Mouse (Mus musculus) embryo, embryonic 10 days (tissue): ENCODE data around the gene Kremen2.

Experiments used
- DNase-seq: peaks from one replicate; pipeline ENCODE4 v3.0.0-alpha.2; 2015; ENCODE audit warnings: low spot score

Kremen2 gene

GRCm38 (mm10) chr17:23734341-23734740 is 11.3 kb downstream of the Kremen2 start:
- DNase-seq, result no peak

- no peak for DNase-seq
Measured at GRCm38 (mm10) chr17:23730441-23730840, 15.2 kb downstream of the Kremen2 start.

- DNase-seq, result peak; percentile 89
Measured at GRCm38 (mm10) chr17:23726758-23727142, 18.9 kb downstream of the Kremen2 start.

- DNase-seq, result peak; percentile 97
Measured at GRCm38 (mm10) chr17:23725999-23726757, 19.5 kb downstream of the Kremen2 start, which contains the start of gene Pkmyt1. Gene Pkmyt1, plus strand, starts transcription at chr17:23726336.

GRCm38 (mm10) chr17:23725477-23725876 is 20.2 kb downstream of the Kremen2 start:
- DNase-seq, result no peak

GRCm38 (mm10) chr17:23722376-23723125 is 23.1 kb downstream of the Kremen2 start, which contains the start of gene 1520401A03Rik:
Gene 1520401A03Rik, minus strand, starts transcription at chr17:23722783.
- no peak for DNase-seq

GRCm38 (mm10) chr17:23721886-23722285 is 23.7 kb downstream of the Kremen2 start:
- DNase-seq, result no peak

GRCm38 (mm10) chr17:23719455-23719854 is 26.2 kb downstream of the Kremen2 start:
- DNase-seq, result no peak

GRCm38 (mm10) chr17:23717003-23717402 is 28.6 kb downstream of the Kremen2 start:
- no peak for DNase-seq

GRCm38 (mm10) chr17:23706212-23706611 is 39.4 kb downstream of the Kremen2 start:
- DNase-seq, result peak; percentile 85

- no peak for DNase-seq
Measured at GRCm38 (mm10) chr17:23705525-23706104, 40.0 kb downstream of the Kremen2 start.

GRCm38 (mm10) chr17:23704741-23705140 is 40.9 kb downstream of the Kremen2 start:
- DNase-seq, result no peak

GRCm38 (mm10) chr17:23703301-23703700 is 42.3 kb downstream of the Kremen2 start:
- DNase-seq, result no peak

- DNase-seq, result peak; percentile 96
Measured at GRCm38 (mm10) chr17:23700079-23700478, 45.6 kb downstream of the Kremen2 start.

GRCm38 (mm10) chr17:23699131-23700077 is 46.2 kb downstream of the Kremen2 start:
- no peak for DNase-seq

GRCm38 (mm10) chr17:23695801-23696200 is 49.8 kb downstream of the Kremen2 start:
- peak; percentile 64 for DNase-seq

- DNase-seq, result peak; percentile 17
Measured at GRCm38 (mm10) chr17:23694491-23694890, 51.1 kb downstream of the Kremen2 start.
